Mouse (Mus musculus) lung, postnatal 36 days (tissue): ENCODE measurements around the gene Nat8f5.
"Not testable (repeated sequence)": the region's sequence is repeated elsewhere in the genome, so short reads cannot be mapped to it uniquely, and the experiment has no call there.

Source experiments
- DNase-seq: peaks from one replicate; pipeline ENCODE4 v3.0.0; 2022; ENCODE audit warnings: mixed read lengths

Nat8f5 gene

DNA sequence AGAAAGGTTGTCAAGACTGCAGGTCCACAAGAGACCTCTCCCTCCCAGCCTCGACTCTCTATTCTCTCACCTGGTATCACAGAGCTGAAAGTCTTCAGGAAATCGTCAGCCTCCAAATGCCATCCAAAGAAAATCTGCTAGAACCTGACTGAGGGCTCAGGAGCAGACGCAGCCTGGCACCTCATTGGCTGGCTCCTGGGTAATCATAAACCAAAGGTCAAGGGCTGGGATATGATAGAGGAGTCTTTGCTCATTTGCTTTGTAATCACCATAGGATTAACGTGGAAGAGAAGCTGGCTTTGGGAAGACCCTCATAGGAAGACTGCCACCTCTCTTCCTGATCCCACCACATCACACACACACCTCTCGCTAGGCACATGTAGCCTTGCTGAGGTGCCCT, at the start of gene Nat8f5, which contains the start of gene Nat8f6:
Gene Nat8f5, minus strand, starts transcription at position 136 of the 400 bp plus-strand sequence.
Gene Nat8f6, minus strand, starts transcription at position 118 of the 400 bp plus-strand sequence.
- DNase-seq: no peak

DNA sequence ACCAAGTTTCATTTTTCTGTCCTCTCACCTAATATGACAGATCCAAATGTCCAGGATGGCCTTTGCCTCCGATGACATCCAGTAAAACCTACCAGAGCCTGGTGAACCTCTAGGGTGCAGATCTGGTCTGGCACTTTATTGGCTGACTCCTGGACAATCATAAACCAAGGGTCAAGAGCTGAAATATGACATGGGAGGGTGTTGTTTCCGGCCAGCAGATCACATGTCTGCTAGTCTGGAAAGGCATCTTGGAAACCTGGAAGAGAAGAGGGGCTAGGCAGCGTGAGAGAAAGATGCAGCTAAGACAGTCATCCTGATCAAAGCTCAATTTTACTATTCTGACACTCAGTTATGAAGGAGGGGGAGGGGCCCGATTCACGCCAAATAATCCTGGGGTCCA, 48.2 kb upstream of the Nat8f5 start, which contains the start of gene Nat8f2:
Gene Nat8f2, minus strand, starts transcription at position 153 of the 400 bp plus-strand sequence.
- DNase-seq: not testable (repeated sequence)

- no peak for DNase-seq
Measured at GRCm38 (mm10) chr6:85867726-85868690, 47.2 kb upstream of the Nat8f5 start.

- not testable (repeated sequence) for DNase-seq
Measured at GRCm38 (mm10) chr6:85866995-85867394, 46.2 kb upstream of the Nat8f5 start.

- not testable (repeated sequence) for DNase-seq
Measured at GRCm38 (mm10) chr6:85866166-85866565, 45.4 kb upstream of the Nat8f5 start.

GRCm38 (mm10) chr6:85864900-85865639, 44.3 kb upstream of the Nat8f5 start:
- peak; percentile 4 for DNase-seq

GRCm38 (mm10) chr6:85863840-85864239, 43.1 kb upstream of the Nat8f5 start:
- no peak for DNase-seq

DNA sequence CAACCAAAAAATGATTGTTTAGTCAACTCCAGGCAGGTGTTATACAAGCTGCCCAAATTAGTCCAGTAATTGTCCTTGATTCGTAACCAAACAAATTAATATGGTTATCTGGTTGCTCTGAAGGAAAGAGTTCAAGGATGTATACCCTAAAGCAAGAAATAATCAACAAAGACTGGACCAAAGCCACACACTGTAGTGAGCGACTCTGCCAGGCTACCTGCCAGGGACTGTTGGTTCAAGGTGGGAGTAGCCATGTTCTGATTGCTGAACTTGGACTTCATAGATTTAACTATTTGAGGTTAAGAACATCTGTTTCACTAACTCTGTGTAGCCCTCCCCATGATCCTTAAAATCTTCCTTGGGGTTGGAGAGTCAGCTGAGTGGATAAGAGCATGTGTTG, 42.4 kb upstream of the Nat8f5 start:
- DNase-seq: no peak

DNA sequence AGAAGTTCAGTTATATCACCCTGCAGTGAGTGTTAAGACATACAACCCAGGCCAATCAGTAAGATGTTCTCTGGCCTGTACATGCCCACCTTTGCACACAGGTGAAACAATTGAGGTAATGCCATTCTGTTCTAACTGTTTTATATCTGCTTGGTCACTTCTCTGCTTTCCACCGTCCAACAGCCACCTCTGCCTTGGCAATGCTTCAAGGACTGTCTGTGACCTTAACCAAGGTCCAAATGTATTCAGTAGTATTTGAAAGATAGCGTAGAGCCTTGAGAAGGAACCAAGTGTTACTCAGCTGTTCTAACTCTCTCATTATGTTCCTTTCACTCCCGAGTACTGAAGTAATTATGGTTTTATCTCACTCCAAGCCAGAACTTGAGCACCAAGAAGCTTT, 41.8 kb upstream of the Nat8f5 start:
- no peak for DNase-seq

DNA sequence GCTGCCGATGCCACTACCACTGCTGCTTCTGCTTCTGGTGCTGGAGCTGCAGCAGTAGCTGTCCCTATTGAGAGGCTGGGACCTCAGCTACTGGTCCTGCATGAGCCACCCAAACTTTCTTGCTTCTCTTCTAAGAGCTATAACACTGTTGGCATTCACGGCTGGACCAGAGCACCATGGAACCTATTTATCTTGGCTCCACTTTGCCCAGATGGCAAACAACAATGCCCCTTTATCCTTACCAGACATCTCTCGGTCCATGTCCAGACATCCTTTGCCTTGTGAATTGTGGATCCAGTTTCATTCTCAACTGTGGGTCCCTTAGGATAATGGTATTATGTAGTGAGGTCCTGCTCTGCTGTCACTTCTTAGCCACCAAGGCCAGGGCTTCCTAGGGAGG, 40.5 kb upstream of the Nat8f5 start:
- no peak for DNase-seq

DNA sequence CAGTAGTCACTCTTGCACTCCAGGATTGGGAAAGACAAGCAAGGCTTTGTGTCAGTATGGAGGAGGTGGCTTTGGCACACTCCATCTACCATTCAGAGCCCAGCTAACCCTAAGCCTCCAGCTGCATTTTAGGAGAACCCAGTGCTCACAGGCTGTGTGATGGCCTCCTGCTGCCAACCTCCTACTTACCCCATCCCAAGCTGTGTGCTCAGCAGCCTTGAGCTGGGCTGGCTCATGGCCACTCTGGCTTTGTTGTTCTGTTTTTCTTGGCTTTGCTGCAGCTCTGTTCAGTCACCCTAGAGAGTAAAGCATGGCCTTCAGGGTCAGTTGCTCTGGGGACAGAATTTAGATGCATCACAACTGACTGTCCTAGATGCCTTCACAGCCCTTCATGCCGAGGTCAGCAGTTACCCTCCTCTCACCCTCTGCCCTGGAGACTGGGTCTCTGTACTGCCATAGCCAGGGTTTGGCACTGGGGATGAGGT, 35.5 kb upstream of the Nat8f5 start:
- DNase-seq: peak; percentile 45

DNA sequence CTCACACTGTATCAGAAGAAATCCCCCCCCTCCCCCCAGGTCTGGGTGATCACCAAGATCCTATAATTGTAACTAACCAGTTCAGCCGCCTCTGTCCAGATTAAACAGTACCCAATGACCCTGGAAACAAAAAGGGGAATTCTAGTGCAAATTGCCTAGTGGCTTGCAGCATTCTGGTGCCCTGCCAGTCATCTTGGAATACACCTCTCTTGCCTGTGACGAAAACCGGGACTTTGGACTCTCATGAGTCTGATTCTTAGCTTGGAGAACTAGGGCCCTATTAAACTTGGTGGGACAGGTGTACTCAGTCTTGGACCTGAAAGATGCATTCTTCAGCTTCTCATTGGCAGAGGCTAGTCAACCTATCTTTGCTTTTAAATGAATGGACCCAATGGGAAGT, 32.7 kb upstream of the Nat8f5 start:
- DNase-seq: no peak

DNA sequence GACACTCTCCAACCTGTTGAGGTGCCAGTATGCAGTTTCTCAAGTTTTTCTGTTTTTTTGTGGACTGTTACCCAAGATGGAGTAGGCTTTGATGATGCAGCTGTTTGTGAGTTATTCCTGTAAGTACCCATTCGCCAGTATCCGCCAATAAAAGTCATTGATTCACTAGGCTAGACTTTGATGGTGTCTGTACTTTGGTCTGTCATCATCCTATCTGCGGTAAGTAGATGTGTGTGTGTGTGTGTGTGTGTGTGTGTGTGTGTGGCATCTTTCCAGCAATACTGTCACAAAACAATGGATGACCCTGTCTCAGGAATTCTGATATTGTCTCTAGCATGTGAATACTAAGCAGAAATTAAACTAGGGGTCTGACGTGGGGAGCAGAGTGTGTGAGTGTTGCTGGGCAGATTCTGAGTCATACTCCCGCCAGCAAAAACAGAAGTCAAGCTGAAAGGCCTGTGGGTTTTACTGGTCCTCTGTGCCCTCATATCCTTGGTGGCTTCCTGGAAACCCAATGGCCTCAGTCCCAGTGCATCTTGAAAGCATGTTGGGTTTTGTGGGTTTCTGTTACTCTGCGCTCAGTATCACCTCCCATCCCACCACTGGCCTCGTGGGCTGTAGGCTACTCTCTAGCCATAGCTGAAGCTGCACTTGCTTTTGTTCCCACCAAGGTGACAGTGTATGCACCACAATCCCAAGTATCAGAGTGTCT, 30.4 kb upstream of the Nat8f5 start:
- DNase-seq: no peak

GRCm38 (mm10) chr6:85849240-85849639, 28.5 kb upstream of the Nat8f5 start:
- no peak for DNase-seq

DNA sequence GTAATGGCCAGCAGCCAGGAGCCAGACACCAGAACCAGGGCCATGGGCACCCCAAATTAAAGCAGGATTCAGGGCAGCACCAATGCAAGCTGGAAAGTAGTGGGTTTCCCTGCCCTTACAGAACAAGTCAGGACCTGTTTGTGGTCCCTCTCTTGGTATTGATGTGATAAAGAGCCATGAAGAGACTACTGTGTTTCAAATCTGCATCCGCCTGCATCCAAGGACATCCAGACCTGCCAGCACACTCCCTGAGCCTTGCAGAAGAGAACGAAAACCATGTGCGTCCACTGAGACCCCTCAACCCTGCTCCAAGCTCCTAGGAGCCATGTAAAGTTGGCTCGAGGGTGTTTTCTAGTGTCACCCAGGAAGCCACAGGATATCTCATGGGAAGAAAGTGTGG, 27.4 kb upstream of the Nat8f5 start:
- DNase-seq: no peak

GRCm38 (mm10) chr6:85846921-85847320, 26.1 kb upstream of the Nat8f5 start:
- DNase-seq: no peak

DNA sequence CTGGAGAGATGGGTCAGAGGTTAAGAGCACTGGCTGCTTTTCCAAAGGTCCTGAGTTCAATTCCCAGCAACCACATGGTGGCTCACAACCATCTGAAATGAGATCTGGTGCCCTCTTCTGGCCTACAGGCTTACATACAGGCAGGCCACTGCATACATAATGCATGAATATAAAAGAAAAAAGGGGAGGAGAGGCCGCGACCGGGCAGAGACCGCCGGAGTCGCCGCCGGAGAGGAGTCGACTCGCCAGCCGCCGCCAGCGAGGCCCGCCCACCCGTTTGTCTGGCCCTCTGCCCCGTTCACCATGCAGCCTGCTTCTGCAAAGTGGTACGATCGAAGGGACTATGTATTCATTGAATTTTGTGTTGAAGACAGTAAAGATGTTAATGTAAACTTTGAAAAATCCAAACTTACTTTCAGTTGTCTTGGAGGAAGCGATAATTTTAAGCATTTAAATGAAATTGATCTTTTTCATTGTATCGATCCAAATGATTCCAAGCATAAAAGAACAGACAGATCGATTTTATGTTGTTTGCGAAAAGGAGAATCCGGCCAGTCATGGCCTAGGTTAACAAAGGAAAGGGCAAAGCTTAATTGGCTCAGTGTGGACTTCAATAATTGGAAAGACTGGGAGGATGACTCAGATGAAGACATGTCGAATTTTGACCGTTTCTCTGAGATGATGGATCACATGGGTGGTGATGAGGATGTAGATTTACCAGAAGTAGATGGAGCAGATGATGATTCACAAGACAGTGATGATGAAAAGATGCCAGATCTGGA, 23.1 kb upstream of the Nat8f5 start:
- DNase-seq: not testable (repeated sequence)

GRCm38 (mm10) chr6:85839982-85840381, 19.2 kb upstream of the Nat8f5 start:
- no peak for DNase-seq

DNA sequence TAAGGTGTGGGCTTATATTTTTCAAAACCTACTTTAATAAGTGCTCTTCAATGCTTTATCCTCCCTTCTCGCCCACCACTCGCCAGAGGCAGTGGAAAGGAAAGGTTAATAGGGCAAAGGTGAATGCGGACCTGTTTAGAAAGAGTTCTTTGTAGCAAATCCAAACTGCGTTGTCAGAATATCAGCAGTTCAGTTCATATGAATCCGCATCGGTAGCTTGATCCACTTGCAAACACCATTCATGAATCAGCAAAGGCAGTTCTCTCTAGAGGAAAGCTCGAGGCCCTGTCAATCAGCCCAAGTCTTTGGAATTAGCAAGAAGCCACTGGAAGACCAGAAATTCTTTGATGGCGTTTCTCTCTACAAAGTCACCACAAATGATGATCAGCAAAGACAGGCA, 17.9 kb upstream of the Nat8f5 start:
- DNase-seq: no peak

- DNase-seq: peak; percentile 64
Measured at GRCm38 (mm10) chr6:85837307-85837706, 16.5 kb upstream of the Nat8f5 start.

- DNase-seq: peak; percentile 72
Measured at GRCm38 (mm10) chr6:85836827-85837226, 16.1 kb upstream of the Nat8f5 start.

GRCm38 (mm10) chr6:85836098-85836497, 15.3 kb upstream of the Nat8f5 start:
- not testable (repeated sequence) for DNase-seq
